Mouse (Mus musculus) midbrain, postnatal 0 days (tissue): ENCODE results near the gene Gm49322. TPM values are rescaled to one million over a fixed set of nuclear protein-coding genes. Genes with fewer than 3 reads are reported as not detected.
"Not testable (repeated sequence)": the region's sequence is repeated elsewhere in the genome, so short reads cannot be mapped to it uniquely, and the experiment has no call there.

ENCODE experiments used
- ATAC-seq: fragments of 200-750 bp; cut with Nextera tagmentation; 2 replicates; pipeline ENCODE4 v1.8.0; 2017; ENCODE audit warnings: moderate number of reproducible peaks, mild to moderate bottlenecking, moderate TSS enrichment, moderate library complexity; ENCODE audit not compliant: low FRiP score
- DNase-seq: peaks from one replicate; pipeline ENCODE4 v3.0.0-alpha.2; 2015; ENCODE audit warnings: low spot score
- H3K27ac ChIP-seq: fragments of 300-500 bp; sonication (generic); 2 replicates; pipeline ENCODE4 v1.5.1; 2014; ENCODE audit warnings: low read depth, mild to moderate bottlenecking, low read length, mixed read lengths
- H3K27me3 ChIP-seq: fragments of 300-500 bp; sonication (generic); 2 replicates; pipeline ENCODE4 v1.6.1; 2014; ENCODE audit warnings: low read length, control low read depth, mixed read lengths; ENCODE audit not compliant: insufficient read depth
- H3K36me3 ChIP-seq: fragments of 300-500 bp; sonication (generic); 2 replicates; pipeline ENCODE4 v1.6.1; 2014; ENCODE audit warnings: low read length, control low read depth, mixed read lengths; ENCODE audit not compliant: insufficient read depth
- H3K4me1 ChIP-seq: fragments of 300-500 bp; sonication (generic); 2 replicates; pipeline ENCODE4 v1.6.1; 2014; ENCODE audit warnings: mild to moderate bottlenecking, control low read depth, antibody characterized with exemption, low read length, mixed read lengths; ENCODE audit not compliant: insufficient read depth
- H3K4me2 ChIP-seq: fragments of 300-500 bp; sonication (generic); 2 replicates; pipeline ENCODE4 v1.6.1; 2014; ENCODE audit warnings: low read depth, mild to moderate bottlenecking, low read length, mixed read lengths; ENCODE audit not compliant: poor library complexity, severe bottlenecking
- H3K4me3 ChIP-seq: fragments of 300-500 bp; sonication (generic); 2 replicates; pipeline ENCODE4 v1.5.1; 2014; ENCODE audit warnings: low read depth, mild to moderate bottlenecking, low read length, moderate library complexity
- H3K9ac ChIP-seq: fragments of 300-500 bp; sonication (generic); replicated peaks from 2 replicates; pipeline ENCODE4 v1.6.1; 2014; ENCODE audit warnings: mild to moderate bottlenecking, low read length, moderate library complexity, mixed read lengths; ENCODE audit not compliant: poor library complexity, severe bottlenecking
- H3K9me3 ChIP-seq: fragments of 300-500 bp; sonication (generic); 2 replicates; pipeline ENCODE4 v1.6.1; 2016; ENCODE audit warnings: low read length, control low read depth
- CTCF ChIP-seq: IDR thresholded peaks from 2 replicates; pipeline ENCODE4 v1.5.1; 2016; ENCODE audit warnings: antibody characterized with exemption, mild to moderate bottlenecking
- WGBS: fragments of 180-500 bp; shearing (Covaris S2); extraction: QIAGEN DNeasy Blood & Tissue Kit; methylation state at CpG from one replicate; pipeline ENCODE4 v1.1.7; 2014; 5-methylcytosine and 5-hydroxymethylcytosine counted together
- polyA plus RNA-seq: library from polyadenylated mRNA; unstranded; fragments of >200 nt; fragmentation: Nextera tagmentation; extraction: Ambion mirVana; gene quantifications from 2 replicates; pipeline ENCODE4 v1.2.1, GENCODE M21; 2015
- total RNA-seq: library from RNA; depleted of rRNA; stranded (reverse); fragments of >200 nt; gene quantifications from 2 replicates; pipeline ENCODE4 v1.2.3, GENCODE M21; 2014; rRNA removed

Gm49322 gene
- total RNA-seq: 2.0 and 2.7 TPM in 2 replicates
- polyA plus RNA-seq: 1.7 and 1.8 TPM in 2 replicates

GRCm38 (mm10) chr10:80605721-80606120 lies at the start of gene Gm49322:
TSS of gene Gm49322 (plus strand) at chr10:80606021.
- 88% methylated on average over 4 of the region's 4 CpGs for WGBS
- H3K9me3 ChIP-seq, H3K4me2 ChIP-seq, DNase-seq, H3K27me3 ChIP-seq, H3K9ac ChIP-seq, ATAC-seq, H3K4me3 ChIP-seq, H3K27ac ChIP-seq: not testable (repeated sequence)
- Histone ChIP-seq H3K4me1 (peaks cover 10% of the 10 kb centered on the region; the same call in 1 of the 2 replicates), H3K36me3 (peaks cover 37% of the 10 kb centered on the region)

- DNase-seq (peak; percentile 77), ATAC-seq (no peak)
- Histone ChIP-seq H3K4me2 (no peak overlapping the region), H3K36me3 (no peaks in the 10 kb centered on the region), H3K9ac (no peak overlapping the region; the same call in 1 of the 2 replicates), H3K4me3 (no peak overlapping the region), H3K27ac (no peak overlapping the region), H3K4me1 (peaks cover 8% of the 10 kb centered on the region; the same call in 1 of the 2 replicates), H3K27me3 (no peaks in the 10 kb centered on the region), H3K9me3 (no peaks in the 10 kb centered on the region)
- peak; percentile 79 for TF ChIP-seq CTCF
- WGBS: 48% methylated on average over 5 of the region's 5 CpGs
These were observed 48.4 kb upstream of the Gm49322 start for GRCm38 (mm10) chr10:80557346-80557965.

- Histone ChIP-seq H3K4me2 (no peak overlapping the region), H3K9ac (no peak overlapping the region)
These were observed 46.4 kb upstream of the Gm49322 start for GRCm38 (mm10) chr10:80559431-80559830.

GRCm38 (mm10) chr10:80560621-80561020 lies 45.2 kb upstream of the Gm49322 start:
- Histone ChIP-seq H3K4me2 (peak overlapping the region; percentile 90), H3K36me3 (0 out of 2 replicates have a peak, but pooled peaks cover under 1% of the 10 kb centered on the region), H3K4me3 (peak overlapping the region; percentile 86), H3K9ac (peak overlapping the region; percentile 92), H3K27ac (peak overlapping the region; percentile 94; the same call in 1 of the 2 replicates), H3K27me3 (no peaks in the 10 kb centered on the region), H3K9me3 (no peaks in the 10 kb centered on the region), H3K4me1 (peaks cover 8% of the 10 kb centered on the region; the same call in 1 of the 2 replicates)
- 3% methylated on average over 13 of the region's 13 CpGs for WGBS
- DNase-seq: no peak
- no peak for ATAC-seq
- no peak for TF ChIP-seq CTCF

More at GRCm38 (mm10) chr10:80559431-80559830, 46.4 kb upstream of the Gm49322 start:
- Histone ChIP-seq H3K27me3 (no peaks in the 10 kb centered on the region), H3K27ac (no peak overlapping the region), H3K9me3 (no peaks in the 10 kb centered on the region), H3K4me3 (no peak overlapping the region), H3K4me1 (peaks cover 8% of the 10 kb centered on the region; the same call in 1 of the 2 replicates), H3K36me3 (no peaks in the 10 kb centered on the region)
- no peak for DNase-seq
- ATAC-seq: no peak
- no peak for TF ChIP-seq CTCF
- 90% methylated on average over 7 of the region's 7 CpGs for WGBS

GRCm38 (mm10) chr10:80561116-80561944 lies 44.5 kb upstream of the Gm49322 start, which contains the start of gene Rexo1:
TSS of gene Rexo1 (minus strand) at chr10:80561560.
- Histone ChIP-seq H3K36me3 (0 out of 2 replicates have a peak, but pooled peaks cover 2% of the 10 kb centered on the region), H3K27ac (peak within 1 kb of the TSS; percentile 94), H3K4me2 (peak within 1 kb of the TSS; percentile 90), H3K27me3 (no peaks in the 10 kb centered on the region), H3K9me3 (no peaks in the 10 kb centered on the region), H3K4me1 (peaks cover 10% of the 10 kb centered on the region), H3K9ac (peak within 1 kb of the TSS; percentile 92), H3K4me3 (peak within 1 kb of the TSS; percentile 86)
- TF ChIP-seq CTCF: peak; percentile 87
- WGBS: under 1% methylated on average over 70 of the region's 72 CpGs
- ATAC-seq: peak; percentile 75
- DNase-seq: peak; percentile 97
